Mouse (Mus musculus) adrenal gland, postnatal 14 days (tissue): ENCODE data around the gene Zfp973. TPM values are rescaled to one million over a fixed set of nuclear protein-coding genes. Genes with fewer than 3 reads are reported as not detected.
"Not testable (repeated sequence)": the region's sequence is repeated elsewhere in the genome, so short reads cannot be mapped to it uniquely, and the experiment has no call there.

ENCODE experiments used
- DNase-seq: peaks from one replicate; pipeline ENCODE4 v3.0.0; 2021; ENCODE audit warnings: mixed read lengths
- long read RNA-seq, 2 experiments: library from polyadenylated mRNA; stranded (forward); transcript quantifications; one replicate each; pipeline ENCODE4 v2.0.0; 2021
- total RNA-seq: library from RNA; stranded (reverse); gene quantifications from 2 replicates; pipeline ENCODE4 v1.2.3, GENCODE M21; 2021

Gene Zfp973
- 8.1 and 10.7 TPM in 2 replicates for total RNA-seq
- long read RNA-seq, experiment 1, partial matches to known transcripts = 0 of 7 reads
- long read RNA-seq, experiment 1, other reads (novel, unspliced or antisense) = 5 of 7 reads
- long read RNA-seq, experiment 2, partial matches to known transcripts = 0 of 5 reads
- long read RNA-seq, experiment 2, other reads (novel, unspliced or antisense) = 2 of 5 reads

- not testable (repeated sequence) for DNase-seq
Observed at GRCm38 (mm10) chr2:176670222-176670621, at the start of gene Zfp973. Gene Zfp973, plus strand, starts transcription at chr2:176670522.

- DNase-seq = not testable (repeated sequence)
Observed at GRCm38 (mm10) chr2:176636244-176636643, 34.1 kb upstream of the Zfp973 start, which contains the start of gene Gm14308. Gene Gm14308, minus strand, starts transcription at chr2:176636344.

- DNase-seq = not testable (repeated sequence)
Observed at GRCm38 (mm10) chr2:176708051-176708450, 37.7 kb downstream of the Zfp973 start, which contains the start of gene Gm14305. Gene Gm14305, plus strand, starts transcription at chr2:176708328.

Other genes with a start within 250 kb of the Zfp973 start
- gene Gm14435, start 246.9 kb upstream of the Zfp973 start, total RNA-seq = 11.1 and 13.9 TPM in 2 replicates
- gene Gm14434, start 183.7 kb upstream of the Zfp973 start, total RNA-seq = not detected in 2 replicates
- gene Zfp967, start 149.5 kb upstream of the Zfp973 start, total RNA-seq = not detected in 2 replicates
- 1.9 and 4.3 TPM in 2 replicates for gene Gm14308, start 34.2 kb upstream of the Zfp973 start, total RNA-seq
- gene Gm14305, start 37.8 kb downstream of the Zfp973 start, total RNA-seq = 11.2 and 13.9 TPM in 2 replicates
- 3.4 and 10.3 TPM in 2 replicates for gene Gm14295, start 128.1 kb downstream of the Zfp973 start, total RNA-seq
- gene Gm14408, start 160.6 kb downstream of the Zfp973 start, total RNA-seq = not detected in 2 replicates